Mouse (Mus musculus) thymus, adult 18-20 months (tissue): ENCODE results near the gene Banp.

Source experiments
- DNase-seq, 2 experiments: peaks; one replicate each; pipeline ENCODE4 v3.0.0; 2022; ENCODE audit warnings: mixed read lengths in 2 of 2

Gene Banp

DNA sequence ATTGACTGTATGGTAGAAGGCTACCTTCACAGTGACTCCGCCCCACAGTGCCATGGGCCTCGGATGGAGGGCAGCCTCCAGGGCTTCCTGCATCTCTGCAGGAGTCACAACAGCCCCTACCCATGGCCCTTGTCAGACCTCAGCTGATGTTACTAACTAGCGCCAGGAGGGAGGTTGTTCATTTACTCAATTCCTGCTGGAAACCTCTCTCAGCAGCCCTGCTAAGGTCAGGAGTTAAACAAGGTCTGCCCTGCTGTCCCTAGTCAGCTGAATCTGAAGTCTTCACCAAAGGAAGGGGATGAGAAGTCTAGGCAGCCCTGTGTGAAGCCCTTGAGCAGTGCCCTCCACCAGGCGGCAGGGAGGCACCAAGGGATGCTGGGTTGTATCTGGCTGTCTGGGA lies 121.6 kb downstream of the Banp start:
- DNase-seq = no peak

DNA sequence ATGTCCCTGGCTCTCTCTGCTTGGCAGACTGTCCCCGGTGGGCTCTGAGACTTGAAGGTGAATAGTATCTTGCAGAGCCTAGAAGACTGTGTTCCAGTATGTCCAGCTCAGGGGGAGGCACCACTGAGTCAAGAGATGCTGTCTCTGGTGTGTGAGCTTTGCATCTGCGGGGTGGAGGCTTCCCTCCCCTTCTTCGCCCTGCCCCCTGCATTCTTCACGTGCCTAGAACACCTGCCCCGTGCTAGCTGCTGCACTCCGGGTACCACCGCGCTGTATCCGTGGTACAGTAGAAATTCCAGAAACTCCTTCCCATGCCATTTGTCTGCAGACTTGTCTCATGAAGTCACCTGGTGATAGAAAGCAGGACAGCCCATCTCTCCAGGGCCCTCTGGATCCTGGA lies 124.4 kb downstream of the Banp start:
- DNase-seq = no peak

DNA sequence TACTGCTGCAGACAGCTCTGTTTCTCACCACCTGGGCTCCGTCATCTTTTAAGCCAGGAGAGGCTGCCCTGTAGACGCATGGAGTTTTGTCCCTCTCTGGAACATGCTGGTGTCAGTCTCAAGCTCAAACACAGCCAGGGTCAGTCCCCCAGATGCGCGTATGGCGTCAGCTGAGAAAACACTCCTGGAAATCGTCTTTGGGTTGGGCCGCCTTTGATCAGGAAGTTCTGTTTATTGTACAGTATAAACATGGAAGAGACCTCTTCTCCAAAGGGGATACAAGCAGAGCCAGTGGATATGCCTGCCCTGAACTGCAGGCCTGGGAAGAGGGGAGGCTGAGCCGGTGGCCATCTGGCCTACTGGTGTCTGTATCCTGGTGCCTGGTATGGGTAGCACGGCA lies 124.9 kb downstream of the Banp start:
- no peak for DNase-seq

DNA sequence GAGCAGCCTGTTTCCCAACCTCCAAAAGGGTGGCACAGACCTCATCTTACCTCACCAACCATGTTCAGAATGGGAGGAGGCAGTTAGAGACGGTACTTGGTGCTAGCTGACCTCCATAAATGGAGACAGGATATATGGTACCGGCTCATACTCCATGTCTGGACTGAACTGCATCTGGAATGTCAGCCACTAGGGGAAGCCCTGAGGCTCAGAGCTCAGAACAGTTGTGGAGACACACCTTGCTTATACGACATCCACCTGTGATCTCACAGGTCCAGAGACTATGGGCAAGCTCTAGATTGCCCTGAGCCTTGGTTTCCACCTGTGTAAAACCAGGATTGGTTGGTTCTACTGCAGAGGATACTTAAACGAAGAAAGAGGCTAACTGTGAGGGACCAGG lies 125.4 kb downstream of the Banp start:
- no peak for DNase-seq

DNA sequence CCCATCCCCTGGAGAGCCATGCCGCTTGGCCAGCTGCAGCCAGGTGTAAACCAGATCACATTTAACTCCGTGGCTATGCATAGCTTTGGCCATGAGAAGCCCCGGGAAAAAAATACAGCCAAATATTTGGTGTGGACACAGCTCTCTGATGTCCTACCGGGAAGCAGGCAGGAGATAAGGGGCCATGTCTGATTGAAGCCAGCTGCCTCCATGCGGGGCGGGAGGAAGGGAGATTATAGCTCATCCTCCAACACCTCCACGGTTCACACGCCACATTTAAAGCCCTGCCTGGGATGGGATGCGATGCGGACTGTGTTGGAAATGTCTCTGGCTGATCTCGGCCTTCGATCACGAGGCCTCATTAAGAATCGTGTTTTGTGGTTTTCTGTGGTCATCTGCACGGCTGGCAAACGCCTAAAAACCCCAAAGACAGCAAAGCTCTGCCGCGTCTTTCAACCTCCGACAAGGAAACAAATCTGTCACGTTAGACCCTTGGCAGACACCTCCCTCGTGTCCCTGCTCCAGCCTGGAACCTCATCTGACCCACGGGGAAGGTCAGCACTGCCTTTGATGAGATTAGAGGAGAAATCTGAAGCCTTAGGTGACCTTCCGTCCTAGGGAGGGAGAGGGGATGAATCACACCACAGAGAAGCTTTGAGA lies 126.8 kb downstream of the Banp start:
- no peak for DNase-seq

DNA sequence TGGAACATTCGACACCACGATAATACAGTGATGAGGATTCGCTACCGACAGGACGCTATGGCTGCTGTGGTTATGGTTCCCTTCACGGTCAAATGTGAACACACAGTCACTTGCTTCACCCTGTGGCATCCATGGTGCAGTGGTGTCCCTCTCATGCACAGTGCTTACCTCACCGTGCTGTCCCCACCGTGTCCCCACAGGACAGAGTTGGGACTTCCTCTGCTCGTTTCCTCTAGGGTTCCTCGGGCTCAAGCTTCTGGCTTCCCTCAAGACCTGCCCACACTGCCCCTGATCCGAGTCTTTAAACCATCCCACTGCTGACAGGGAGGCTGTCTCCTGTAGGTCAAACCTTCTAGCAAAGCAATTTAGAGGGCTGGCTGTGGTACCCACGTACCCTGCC lies 128.8 kb downstream of the Banp start:
- DNase-seq = no peak
